Mouse (Mus musculus) neutrophil, adult 65 days (primary cell): ENCODE measurements around the gene Olfr588-ps1. TPM values are rescaled to one million over a fixed set of nuclear protein-coding genes. Genes with fewer than 3 reads are reported as not detected.

Experiments
- total RNA-seq: library from RNA; stranded (reverse); gene quantifications from 2 replicates; pipeline ENCODE4 v1.2.4, GENCODE M21; 2023

The Olfr588-ps1 gene
- total RNA-seq, result not detected in 2 replicates

GRCm38 (mm10) chr7:103140579-103140978 is at the start of gene Olfr588-ps1:
Gene Olfr588-ps1 (plus strand): TSS chr7:103140879.

DNA sequence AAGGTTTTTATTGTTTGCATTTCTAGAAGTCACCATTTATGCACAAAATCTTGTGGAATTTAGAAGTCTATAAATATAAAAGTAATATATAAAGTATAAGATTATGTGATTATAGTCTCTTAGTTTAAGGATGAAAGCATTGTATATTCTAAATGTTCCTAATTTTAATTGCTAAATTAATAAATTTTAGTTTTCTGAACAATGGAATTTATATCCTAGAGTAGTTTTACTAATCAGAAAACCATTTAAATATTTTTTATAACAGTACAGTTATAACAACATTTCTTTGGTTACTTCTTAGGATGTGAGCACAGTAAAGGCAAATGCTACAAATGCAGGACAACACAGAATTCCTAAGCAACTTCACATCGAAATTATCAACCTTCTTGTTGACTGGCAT is 43.3 kb upstream of the Olfr588-ps1 start, which contains the start of gene Olfr585:
Gene Olfr585 (plus strand): TSS at position 301 of the 400 bp plus-strand sequence.

GRCm38 (mm10) chr7:103125538-103125937 is 15.1 kb upstream of the Olfr588-ps1 start, which contains the start of gene Olfr586:
Gene Olfr586 (minus strand): TSS chr7:103125638.

GRCm38 (mm10) chr7:103156256-103156655 is 15.6 kb downstream of the Olfr588-ps1 start, which contains the start of gene Olfr589:
Gene Olfr589 (minus strand): TSS chr7:103156356.

GRCm38 (mm10) chr7:103178240-103178639 is 37.6 kb downstream of the Olfr588-ps1 start, which contains the start of gene Olfr591:
Gene Olfr591 (minus strand): TSS chr7:103178340.

DNA sequence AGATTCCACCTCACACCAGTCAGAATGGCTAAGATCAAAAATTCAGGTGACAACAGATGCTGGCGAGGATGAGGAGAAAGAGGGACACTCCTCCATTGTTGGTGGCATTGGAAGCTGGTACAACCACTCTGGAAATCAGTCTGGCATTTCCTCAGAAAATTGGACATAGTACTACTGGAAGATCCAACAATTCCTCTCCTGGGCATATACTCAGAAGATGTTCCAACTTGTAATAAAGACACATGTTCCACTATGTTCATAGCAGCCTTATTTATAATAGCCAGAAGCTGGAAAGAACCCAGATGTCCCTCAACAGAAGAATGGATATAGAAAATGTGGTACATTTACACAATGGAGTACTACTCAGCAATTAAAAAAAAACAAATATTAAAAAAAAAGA is 43.8 kb downstream of the Olfr588-ps1 start, which contains the start of gene Olfr592:
Gene Olfr592 (plus strand): TSS at position 301 of the 400 bp plus-strand sequence.

Other genes starting within 250 kb of the Olfr588-ps1 start
- not detected in 2 replicates for gene Olfr569, start 250.0 kb upstream of the Olfr588-ps1 start, total RNA-seq
- gene Olfr570, start 246.3 kb upstream of the Olfr588-ps1 start, total RNA-seq, result not detected in 2 replicates
- gene Olfr571, start 223.3 kb upstream of the Olfr588-ps1 start, total RNA-seq, result not detected in 2 replicates
- gene Olfr572, start 216.5 kb upstream of the Olfr588-ps1 start, total RNA-seq, result not detected in 2 replicates
- not detected in 2 replicates for gene Olfr573-ps1, start 198.3 kb upstream of the Olfr588-ps1 start, total RNA-seq
- gene Olfr574, start 192.4 kb upstream of the Olfr588-ps1 start, total RNA-seq, result not detected in 2 replicates
- gene Olfr575, start 182.1 kb upstream of the Olfr588-ps1 start, total RNA-seq, result not detected in 2 replicates
- not detected in 2 replicates for gene Olfr576, start 178.2 kb upstream of the Olfr588-ps1 start, total RNA-seq
- gene Olfr577, start 164.9 kb upstream of the Olfr588-ps1 start, total RNA-seq, result not detected in 2 replicates
- gene Olfr578, start 151.6 kb upstream of the Olfr588-ps1 start, total RNA-seq, result not detected in 2 replicates
- gene Olfr582, start 102.9 kb upstream of the Olfr588-ps1 start, total RNA-seq, result not detected in 2 replicates
- gene Olfr583, start 89.6 kb upstream of the Olfr588-ps1 start, total RNA-seq, result not detected in 2 replicates
- not detected in 2 replicates for gene Olfr584, start 59.0 kb upstream of the Olfr588-ps1 start, total RNA-seq
- gene Olfr585, start 43.2 kb upstream of the Olfr588-ps1 start, total RNA-seq, result not detected in 2 replicates
- not detected in 2 replicates for gene Olfr586, start 15.2 kb upstream of the Olfr588-ps1 start, total RNA-seq
- not detected in 2 replicates for gene Olfr589, start 15.5 kb downstream of the Olfr588-ps1 start, total RNA-seq
- not detected in 2 replicates for gene Olfr591, start 37.5 kb downstream of the Olfr588-ps1 start, total RNA-seq
- gene Olfr592, start 43.9 kb downstream of the Olfr588-ps1 start, total RNA-seq, result not detected in 2 replicates
- gene Olfr593, start 71.0 kb downstream of the Olfr588-ps1 start, total RNA-seq, result not detected in 2 replicates
- gene Olfr594, start 76.1 kb downstream of the Olfr588-ps1 start, total RNA-seq, result not detected in 2 replicates
- not detected in 2 replicates for gene Usp17ld, start 111.6 kb downstream of the Olfr588-ps1 start, total RNA-seq
- gene Olfr596, start 164.8 kb downstream of the Olfr588-ps1 start, total RNA-seq, result not detected in 2 replicates
- not detected in 2 replicates for gene Olfr597, start 175.4 kb downstream of the Olfr588-ps1 start, total RNA-seq
- gene Olfr598, start 182.7 kb downstream of the Olfr588-ps1 start, total RNA-seq, result not detected in 2 replicates
- gene Olfr599, start 195.0 kb downstream of the Olfr588-ps1 start, total RNA-seq, result not detected in 2 replicates
- not detected in 2 replicates for gene Olfr600, start 208.8 kb downstream of the Olfr588-ps1 start, total RNA-seq
- gene Olfr601, start 221.8 kb downstream of the Olfr588-ps1 start, total RNA-seq, result not detected in 2 replicates
- not detected in 2 replicates for gene Olfr603, start 245.3 kb downstream of the Olfr588-ps1 start, total RNA-seq